Mouse (Mus musculus): ENCODE results near the gene Themis. TPM values are rescaled to one million over a fixed set of nuclear protein-coding genes. Genes with fewer than 3 reads are reported as not detected.

The Themis gene
- polyA plus RNA-seq, 1 experiment from 2014 or later: 0.08 TPM

DNA sequence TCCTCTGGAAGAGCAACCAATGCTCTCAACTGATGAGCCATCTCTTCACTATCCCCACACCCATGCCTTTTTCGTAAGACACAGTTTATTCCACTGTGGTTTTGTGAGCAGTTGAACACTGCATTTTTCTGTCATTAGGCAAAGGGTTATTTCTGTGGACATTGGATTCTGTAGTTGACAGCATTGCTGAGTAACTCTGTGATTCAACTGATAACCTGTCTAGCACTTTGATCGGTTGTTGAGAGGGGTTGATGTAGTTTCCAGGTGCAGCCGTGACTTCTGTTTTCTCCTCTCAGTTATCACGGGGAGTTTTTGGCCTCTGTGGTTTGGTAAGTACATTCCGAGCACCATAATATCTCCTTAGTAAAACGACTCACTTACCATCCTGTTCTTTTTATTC lies 26.8 kb downstream of the Themis start:
- H3K4me3 ChIP-seq: no peak overlapping the region
- no peak overlapping the region for H3K27ac ChIP-seq (replicated peaks)
- ATAC-seq (ENCODE audit: extremely low read depth, insufficient number of reproducible peaks, low FRiP score, low TSS enrichment): no peak
- H3K36me3 ChIP-seq: no peaks in the 10 kb centered on the region
- no peaks in the 10 kb centered on the region for H3K4me1 ChIP-seq
- no peaks in the 10 kb centered on the region for H3K9me3 ChIP-seq
- WGBS: 54% methylated on average over 6 of the region's 6 CpGs
- no peak overlapping the region for H3K9ac ChIP-seq
- no peaks in the 10 kb centered on the region for H3K27me3 ChIP-seq (replicated peaks)
- H3K4me2 ChIP-seq: no peak overlapping the region

DNA sequence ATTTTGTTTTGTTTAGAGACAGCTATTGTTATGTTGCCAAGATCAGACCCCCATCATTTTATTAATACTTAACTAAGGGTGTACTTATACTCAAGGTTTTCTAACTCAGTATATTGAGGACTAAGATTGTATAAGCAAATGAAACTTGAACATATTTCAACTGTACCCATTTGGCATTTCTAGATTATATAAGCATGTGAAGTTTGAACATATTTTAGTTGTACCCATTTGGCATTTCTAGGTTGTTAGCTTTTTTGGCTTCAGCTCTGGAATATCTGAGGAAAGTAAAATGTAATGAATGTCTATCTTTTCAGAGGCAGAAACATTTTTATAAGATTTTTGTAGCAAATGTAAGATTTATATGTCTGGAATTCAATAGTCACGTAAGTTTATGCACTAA lies 27.9 kb downstream of the Themis start:
- Histone ChIP-seq H3K36me3 (no peaks in the 10 kb centered on the region), H3K27ac (replicated peaks) (no peak overlapping the region), H3K9me3 (no peaks in the 10 kb centered on the region), H3K27me3 (replicated peaks) (no peaks in the 10 kb centered on the region), H3K9ac (no peak overlapping the region), H3K4me3 (no peak overlapping the region), H3K4me2 (no peak overlapping the region), H3K4me1 (no peaks in the 10 kb centered on the region)
- 76% methylated on average over 1 of the region's 1 CpGs for WGBS
- no peak for ATAC-seq (ENCODE audit: extremely low read depth, insufficient number of reproducible peaks, low FRiP score, low TSS enrichment)

- H3K9ac ChIP-seq: no peak overlapping the region
- no peak overlapping the region for H3K27ac ChIP-seq (replicated peaks)
- H3K9me3 ChIP-seq: peaks cover 3% of the 10 kb centered on the region; the same call in 1 of the 2 replicates
- no peak overlapping the region for H3K4me3 ChIP-seq
- no peak for ATAC-seq (ENCODE audit: extremely low read depth, insufficient number of reproducible peaks, low FRiP score, low TSS enrichment)
- no peak overlapping the region for H3K4me2 ChIP-seq
- H3K36me3 ChIP-seq: no peaks in the 10 kb centered on the region
- no peaks in the 10 kb centered on the region for H3K27me3 ChIP-seq (replicated peaks)
- no peaks in the 10 kb centered on the region for H3K4me1 ChIP-seq
These were observed 30.0 kb downstream of the Themis start for GRCm38 (mm10) chr10:28698175-28698574.

- Histone ChIP-seq H3K27ac (replicated peaks) (no peak overlapping the region), H3K4me2 (no peak overlapping the region), H3K36me3 (no peaks in the 10 kb centered on the region), H3K4me1 (no peaks in the 10 kb centered on the region), H3K9ac (no peak overlapping the region), H3K4me3 (no peak overlapping the region), H3K9me3 (no peaks in the 10 kb centered on the region), H3K27me3 (replicated peaks) (no peaks in the 10 kb centered on the region)
- no peak for ATAC-seq (ENCODE audit: extremely low read depth, insufficient number of reproducible peaks, low FRiP score, low TSS enrichment)
- WGBS: 67% methylated on average over 3 of the region's 3 CpGs
These were observed 53.7 kb downstream of the Themis start for GRCm38 (mm10) chr10:28721828-28722227.

GRCm38 (mm10) chr10:28723266-28723665 lies 55.1 kb downstream of the Themis start:
- Histone ChIP-seq H3K4me1 (no peaks in the 10 kb centered on the region), H3K36me3 (no peaks in the 10 kb centered on the region), H3K4me2 (no peak overlapping the region), H3K27ac (replicated peaks) (no peak overlapping the region), H3K9ac (no peak overlapping the region), H3K4me3 (no peak overlapping the region), H3K9me3 (no peaks in the 10 kb centered on the region), H3K27me3 (replicated peaks) (no peaks in the 10 kb centered on the region)
- no peak for ATAC-seq (ENCODE audit: extremely low read depth, insufficient number of reproducible peaks, low FRiP score, low TSS enrichment)
- 86% methylated on average over 7 of the region's 7 CpGs for WGBS

DNA sequence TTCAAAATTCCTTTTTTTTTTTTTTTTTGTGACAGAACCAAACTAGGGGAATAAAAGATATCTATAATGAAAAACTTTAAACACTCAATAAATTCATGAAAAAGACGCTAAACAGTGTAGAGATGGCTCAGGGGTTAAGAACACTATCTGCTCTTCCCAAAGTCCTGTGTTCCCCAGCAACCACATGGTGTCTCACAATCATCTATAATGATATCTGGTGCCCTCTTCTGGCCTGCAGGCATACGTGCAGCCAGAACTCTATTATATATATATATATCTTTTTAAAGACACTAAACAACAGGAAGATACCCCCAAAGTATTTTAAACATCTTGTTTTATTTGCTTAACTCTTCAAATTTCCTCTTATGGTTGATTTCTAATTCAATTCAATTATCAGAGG lies 62.0 kb downstream of the Themis start:
- 5% methylated on average over 2 of the region's 2 CpGs for WGBS
- Histone ChIP-seq H3K27me3 (replicated peaks) (no peaks in the 10 kb centered on the region), H3K4me3 (no peak overlapping the region), H3K36me3 (no peaks in the 10 kb centered on the region), H3K4me1 (no peaks in the 10 kb centered on the region), H3K9me3 (no peaks in the 10 kb centered on the region), H3K4me2 (no peak overlapping the region), H3K9ac (no peak overlapping the region), H3K27ac (replicated peaks) (no peak overlapping the region)
- no peak for ATAC-seq (ENCODE audit: extremely low read depth, insufficient number of reproducible peaks, low FRiP score, low TSS enrichment)

- peaks cover 6% of the 10 kb centered on the region; the same call in 1 of the 2 replicates for H3K9me3 ChIP-seq
- no peaks in the 10 kb centered on the region for H3K27me3 ChIP-seq (replicated peaks)
- H3K27ac ChIP-seq (replicated peaks): no peak overlapping the region
- H3K4me1 ChIP-seq: no peaks in the 10 kb centered on the region
- no peak overlapping the region for H3K9ac ChIP-seq
- no peak overlapping the region for H3K4me2 ChIP-seq
- no peak overlapping the region for H3K4me3 ChIP-seq
- no peak for ATAC-seq (ENCODE audit: extremely low read depth, insufficient number of reproducible peaks, low FRiP score, low TSS enrichment)
- no peaks in the 10 kb centered on the region for H3K36me3 ChIP-seq
- 50% methylated on average over 1 of the region's 1 CpGs for WGBS
These were observed 69.8 kb downstream of the Themis start for GRCm38 (mm10) chr10:28737953-28738352.

- H3K36me3 ChIP-seq: no peaks in the 10 kb centered on the region
- H3K27me3 ChIP-seq (replicated peaks): no peaks in the 10 kb centered on the region
- no peak overlapping the region for H3K9ac ChIP-seq
These were observed 78.3 kb downstream of the Themis start for GRCm38 (mm10) chr10:28746426-28746825.

DNA sequence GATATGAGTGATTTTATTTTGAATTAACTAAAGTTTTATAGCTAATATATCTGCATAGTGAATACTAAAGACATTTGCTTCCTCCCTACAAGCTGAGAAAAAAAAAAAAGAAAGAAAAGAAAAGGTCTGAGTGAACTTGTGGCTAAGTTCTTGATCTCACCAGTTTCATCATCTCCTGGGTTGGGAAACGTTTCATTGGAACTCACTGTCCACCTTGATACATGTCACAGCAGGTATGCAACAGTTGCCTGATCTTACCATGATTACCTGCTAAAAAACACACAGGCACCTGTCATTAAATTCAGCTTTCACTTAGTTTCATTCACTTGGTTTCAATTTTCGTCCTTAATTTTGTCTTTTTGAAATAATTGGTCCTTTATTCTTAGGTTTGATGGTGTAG lies 85.2 kb downstream of the Themis start:
- no peaks in the 10 kb centered on the region for H3K36me3 ChIP-seq
- no peaks in the 10 kb centered on the region for H3K9me3 ChIP-seq
- no peak overlapping the region for H3K4me2 ChIP-seq
- H3K27ac ChIP-seq (replicated peaks): no peak overlapping the region
- no peak for ATAC-seq (ENCODE audit: extremely low read depth, insufficient number of reproducible peaks, low FRiP score, low TSS enrichment)
- H3K9ac ChIP-seq: no peak overlapping the region
- no peak overlapping the region for H3K4me3 ChIP-seq
- H3K27me3 ChIP-seq (replicated peaks): no peaks in the 10 kb centered on the region
- H3K4me1 ChIP-seq: no peaks in the 10 kb centered on the region
- 54% methylated on average over 2 of the region's 2 CpGs for WGBS

More at GRCm38 (mm10) chr10:28746426-28746825, 78.3 kb downstream of the Themis start:
- Histone ChIP-seq H3K4me1 (no peaks in the 10 kb centered on the region), H3K27ac (replicated peaks) (no peak overlapping the region), H3K4me3 (no peak overlapping the region), H3K9me3 (no peaks in the 10 kb centered on the region), H3K4me2 (no peak overlapping the region)
- no peak for ATAC-seq (ENCODE audit: extremely low read depth, insufficient number of reproducible peaks, low FRiP score, low TSS enrichment)

DNA sequence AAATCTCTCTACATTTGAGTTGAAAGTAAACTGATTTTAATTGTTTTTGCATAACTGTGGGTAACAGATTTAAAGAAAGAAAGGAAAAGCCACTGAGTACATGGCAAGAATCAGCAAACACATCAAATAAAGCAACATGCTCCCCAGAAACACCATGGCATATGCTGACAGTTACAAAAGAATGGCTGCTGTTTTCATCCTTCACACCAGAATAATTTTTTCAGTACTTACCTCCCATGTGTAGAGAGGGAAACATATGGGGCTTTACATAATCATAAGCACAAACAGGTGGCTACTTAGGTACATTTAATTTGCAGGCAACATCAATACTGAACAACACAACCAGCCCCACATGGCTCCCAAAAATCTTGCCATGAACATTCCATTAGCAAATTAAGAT lies 86.8 kb downstream of the Themis start:
- Histone ChIP-seq H3K4me1 (no peaks in the 10 kb centered on the region), H3K36me3 (no peaks in the 10 kb centered on the region), H3K9me3 (no peaks in the 10 kb centered on the region), H3K4me2 (no peak overlapping the region), H3K9ac (no peak overlapping the region), H3K27me3 (replicated peaks) (no peaks in the 10 kb centered on the region), H3K27ac (replicated peaks) (no peak overlapping the region), H3K4me3 (no peak overlapping the region)
- ATAC-seq (ENCODE audit: extremely low read depth, insufficient number of reproducible peaks, low FRiP score, low TSS enrichment): no peak

DNA sequence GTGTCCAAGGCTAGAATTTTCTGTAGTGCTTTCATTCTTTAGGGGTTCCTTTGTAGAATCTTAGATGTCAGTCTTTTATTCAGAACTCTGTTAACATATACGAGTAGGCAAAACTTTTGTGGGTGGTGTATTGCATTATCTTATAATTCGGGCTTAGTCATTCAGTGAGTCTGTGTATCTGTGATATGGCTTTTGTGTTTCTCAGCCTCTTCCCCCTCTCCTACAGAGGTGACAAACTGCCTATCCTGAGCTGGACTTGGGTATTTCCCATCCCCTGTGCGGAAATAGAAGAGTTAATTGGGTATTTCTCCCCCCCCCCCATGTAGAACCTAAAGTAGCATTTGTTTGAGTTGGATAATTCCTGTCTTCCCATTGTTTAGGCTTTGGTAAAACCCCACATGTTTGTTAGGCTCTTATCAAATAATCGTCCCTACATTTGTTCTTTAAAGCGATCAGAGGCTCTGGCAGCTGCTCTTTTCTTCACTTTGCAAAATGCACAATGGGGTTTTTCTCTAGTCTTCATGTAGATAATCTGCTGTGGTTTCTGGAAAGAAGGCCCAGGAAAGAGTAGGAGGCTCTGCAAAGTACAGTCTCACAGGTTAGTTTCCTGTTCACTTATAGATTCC lies 108.7 kb downstream of the Themis start:
- Histone ChIP-seq H3K4me3 (no peak overlapping the region), H3K27ac (replicated peaks) (no peak overlapping the region), H3K27me3 (replicated peaks) (no peaks in the 10 kb centered on the region), H3K9ac (no peak overlapping the region), H3K9me3 (no peaks in the 10 kb centered on the region), H3K36me3 (no peaks in the 10 kb centered on the region), H3K4me1 (no peaks in the 10 kb centered on the region), H3K4me2 (no peak overlapping the region)
- no peak for ATAC-seq (ENCODE audit: extremely low read depth, insufficient number of reproducible peaks, low FRiP score, low TSS enrichment)
- 56% methylated on average over 5 of the region's 5 CpGs for WGBS

DNA sequence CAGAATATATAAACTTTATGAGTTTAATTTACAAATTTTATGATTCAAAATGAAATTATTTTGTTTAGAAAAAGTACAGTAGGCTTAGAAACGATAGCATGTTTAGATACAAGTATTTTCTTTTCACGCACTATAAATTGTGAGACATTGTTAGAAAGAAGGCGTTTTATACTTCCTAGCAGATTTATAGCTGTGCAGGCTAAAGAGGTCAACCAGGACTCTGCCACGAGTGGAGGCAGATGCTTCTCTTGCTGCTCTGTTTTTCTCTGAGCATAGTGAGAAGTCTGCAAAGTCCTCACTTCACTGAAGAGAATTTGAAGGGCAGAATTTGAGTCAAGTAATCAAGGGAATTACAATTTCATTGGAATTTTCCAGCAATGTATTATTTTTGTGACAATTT lies 131.3 kb downstream of the Themis start:
- H3K27me3 ChIP-seq (replicated peaks): no peaks in the 10 kb centered on the region
- WGBS: 65% methylated on average over 4 of the region's 4 CpGs
- H3K4me2 ChIP-seq: no peak overlapping the region
- no peaks in the 10 kb centered on the region for H3K4me1 ChIP-seq
- no peaks in the 10 kb centered on the region for H3K9me3 ChIP-seq
- no peak for ATAC-seq (ENCODE audit: extremely low read depth, insufficient number of reproducible peaks, low FRiP score, low TSS enrichment)
- no peak overlapping the region for H3K4me3 ChIP-seq
- no peaks in the 10 kb centered on the region for H3K36me3 ChIP-seq
- H3K27ac ChIP-seq (replicated peaks): no peak overlapping the region
- no peak overlapping the region for H3K9ac ChIP-seq
